Mouse (Mus musculus) effector memory CD4-positive, alpha-beta T cell, adult 7 months (primary cell): Measurements from ENCODE around the gene Eps8l2. TPM values are rescaled to one million over a fixed set of nuclear protein-coding genes. Genes with fewer than 3 reads are reported as not detected.

Experiments
- polyA plus RNA-seq: library from polyadenylated mRNA; unstranded; fragments of 100-300 nt; shearing (Covaris generic); gene quantifications from one replicate; pipeline ENCODE4 v1.2.1, GENCODE M21; 2017

Eps8l2 gene
- 0.23 TPM for polyA plus RNA-seq

GRCm38 (mm10) chr7:141338576-141339131 is at the start of gene Eps8l2:
TSS of gene Eps8l2 (plus strand) at chr7:141338880.

GRCm38 (mm10) chr7:141291921-141292582 is 46.6 kb upstream of the Eps8l2 start, which contains the start of gene Drd4:
TSS of gene Drd4 (plus strand) at chr7:141292006.

GRCm38 (mm10) chr7:141327469-141328372 is 11.0 kb upstream of the Eps8l2 start, which contains the start of the genes Deaf1 and Tmem80:
TSS of gene Deaf1 (minus strand) at chr7:141327690.
TSS of gene Tmem80 (plus strand) at chr7:141327739.

GRCm38 (mm10) chr7:141391625-141392551 is 53.2 kb downstream of the Eps8l2 start, which contains the start of gene Taldo1:
TSS of gene Taldo1 (plus strand) at chr7:141392199.

Other genes with a start within 250 kb of the Eps8l2 start
- 69.4 TPM for gene Sigirr, start 238.3 kb upstream of the Eps8l2 start, polyA plus RNA-seq
- not detected for gene Ano9, start 221.1 kb upstream of the Eps8l2 start, polyA plus RNA-seq
- 4.1 TPM for gene Ptdss2, start 216.5 kb upstream of the Eps8l2 start, polyA plus RNA-seq
- 81.9 TPM for gene Rnh1, start 166.0 kb upstream of the Eps8l2 start, polyA plus RNA-seq
- 25.0 TPM for gene Hras, start 144.9 kb upstream of the Eps8l2 start, polyA plus RNA-seq
- 2.7 TPM for gene Lrrc56, start 144.7 kb upstream of the Eps8l2 start, polyA plus RNA-seq
- 13.5 TPM for gene Lmntd2, start 124.8 kb upstream of the Eps8l2 start, polyA plus RNA-seq
- 6.5 TPM for gene Rassf7, start 123.0 kb upstream of the Eps8l2 start, polyA plus RNA-seq
- gene Phrf1, start 110.1 kb upstream of the Eps8l2 start, polyA plus RNA-seq = 95.3 TPM
- 405 TPM for gene Irf7, start 72.4 kb upstream of the Eps8l2 start, polyA plus RNA-seq
- not detected for gene Cdhr5, start 62.1 kb upstream of the Eps8l2 start, polyA plus RNA-seq
- not detected for gene Sct, start 59.7 kb upstream of the Eps8l2 start, polyA plus RNA-seq
- not detected for gene Drd4, start 46.9 kb upstream of the Eps8l2 start, polyA plus RNA-seq
- 53.6 TPM for gene Deaf1, start 11.2 kb upstream of the Eps8l2 start, polyA plus RNA-seq
- 23.2 TPM for gene Tmem80, start 11.1 kb upstream of the Eps8l2 start, polyA plus RNA-seq
- gene Taldo1, start 53.3 kb downstream of the Eps8l2 start, polyA plus RNA-seq = 201 TPM
- 23.2 TPM for gene Gatd1, start 75.3 kb downstream of the Eps8l2 start, polyA plus RNA-seq
- not detected for gene Cend1, start 90.6 kb downstream of the Eps8l2 start, polyA plus RNA-seq
- 51.0 TPM for gene Slc25a22, start 99.0 kb downstream of the Eps8l2 start, polyA plus RNA-seq
- gene Pidd1, start 105.1 kb downstream of the Eps8l2 start, polyA plus RNA-seq = 4.1 TPM
- 1,870 TPM for gene Rplp2, start 108.5 kb downstream of the Eps8l2 start, polyA plus RNA-seq
- gene Pnpla2, start 116.3 kb downstream of the Eps8l2 start, polyA plus RNA-seq = 167 TPM
- not detected for gene Cracr2b, start 122.2 kb downstream of the Eps8l2 start, polyA plus RNA-seq
- 3.2 TPM for gene Cd151, start 128.5 kb downstream of the Eps8l2 start, polyA plus RNA-seq
- 24.2 TPM for gene Polr2l, start 136.3 kb downstream of the Eps8l2 start, polyA plus RNA-seq
- gene Tspan4, start 136.4 kb downstream of the Eps8l2 start, polyA plus RNA-seq = 0.55 TPM
- 16.0 TPM for gene Chid1, start 201.0 kb downstream of the Eps8l2 start, polyA plus RNA-seq
- 50.4 TPM for gene Ap2a2, start 223.3 kb downstream of the Eps8l2 start, polyA plus RNA-seq